Mouse (Mus musculus) lung, embryonic 14.5 days (tissue): ENCODE measurements around the gene Tmigd3. TPM values are rescaled to one million over a fixed set of nuclear protein-coding genes. Genes with fewer than 3 reads are reported as not detected.

Experiments
- ATAC-seq: fragments of 200-750 bp; cut with Nextera tagmentation; 2 replicates; pipeline ENCODE4 v1.8.0; 2017; ENCODE audit warnings: mild to moderate bottlenecking, moderate TSS enrichment, moderate library complexity; ENCODE audit not compliant: insufficient read depth
- DNase-seq: peaks from one replicate; pipeline ENCODE4 v3.0.0-alpha.2; 2015
- H3K27ac ChIP-seq: fragments of 300-500 bp; sonication (generic); 2 replicates; pipeline ENCODE4 v1.5.1; 2014; ENCODE audit warnings: low read depth, mild to moderate bottlenecking, moderate library complexity
- H3K27me3 ChIP-seq: fragments of 300-500 bp; sonication (generic); 2 replicates; pipeline ENCODE4 v1.6.1; 2014; ENCODE audit warnings: low read length, control low read depth; ENCODE audit not compliant: insufficient read depth
- H3K36me3 ChIP-seq: fragments of 300-500 bp; sonication (generic); 2 replicates; pipeline ENCODE4 v1.6.1; 2014; ENCODE audit warnings: control low read depth; ENCODE audit not compliant: insufficient read depth
- H3K4me1 ChIP-seq: fragments of 300-500 bp; sonication (generic); 2 replicates; pipeline ENCODE4 v1.6.1; 2014; ENCODE audit warnings: antibody characterized with exemption, control low read depth; ENCODE audit not compliant: insufficient read depth
- H3K4me2 ChIP-seq: fragments of 300-500 bp; sonication (generic); 2 replicates; pipeline ENCODE4 v1.6.1; 2014; ENCODE audit warnings: mild to moderate bottlenecking
- H3K4me3 ChIP-seq: fragments of 300-500 bp; sonication (generic); 2 replicates; pipeline ENCODE4 v1.5.1; 2014; ENCODE audit warnings: low read depth, low read length
- H3K9ac ChIP-seq: fragments of 300-500 bp; sonication (generic); 2 replicates; pipeline ENCODE4 v1.6.1; 2014
- H3K9me3 ChIP-seq: fragments of 300-500 bp; sonication (generic); 2 replicates; pipeline ENCODE4 v1.6.1; 2016; ENCODE audit warnings: low read depth, low read length, control low read depth
- CTCF ChIP-seq: IDR thresholded peaks from 2 replicates; pipeline ENCODE4 v1.5.1; 2016; ENCODE audit warnings: antibody characterized with exemption, low read depth
- WGBS: fragments of 180-500 bp; shearing (Covaris S2); extraction: QIAGEN DNeasy Blood & Tissue Kit; methylation state at CpG from one replicate; pipeline ENCODE4 v1.1.7; 2014; 5-methylcytosine and 5-hydroxymethylcytosine counted together
- polyA plus RNA-seq: library from polyadenylated mRNA; unstranded; fragments of >200 nt; fragmentation: Nextera tagmentation; extraction: Ambion mirVana; gene quantifications from 2 replicates; pipeline ENCODE4 v1.2.1, GENCODE M21; 2014

Tmigd3 gene
- polyA plus RNA-seq, 1 experiment from 2014 or later = 0.22 TPM

DNA sequence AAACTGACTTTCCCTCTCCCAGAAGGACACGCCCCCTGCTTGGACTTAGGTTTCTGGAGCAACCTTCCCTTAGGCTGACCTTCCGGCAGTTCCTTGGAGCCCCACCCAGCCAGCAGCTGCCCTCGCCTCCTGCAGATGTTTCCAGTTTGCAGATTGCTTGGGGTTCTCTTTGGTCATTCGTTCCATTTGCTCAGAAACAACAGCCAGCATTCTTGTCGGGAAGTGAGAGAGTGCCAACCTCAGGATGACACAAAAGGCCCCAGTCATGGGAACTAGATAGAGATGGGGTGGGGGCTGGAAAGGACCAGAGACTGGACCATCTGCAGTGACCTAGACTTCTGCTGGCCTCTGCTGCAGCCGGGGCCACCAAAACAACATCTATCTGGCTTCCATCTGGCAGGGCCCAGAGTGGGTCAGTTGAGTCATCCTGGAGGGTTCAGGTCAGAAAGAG, 23.3 kb downstream of the Tmigd3 start:
- Histone ChIP-seq H3K27ac (no peak overlapping the region), H3K27me3 (no peaks in the 10 kb centered on the region), H3K9ac (no peak overlapping the region), H3K4me1 (peaks cover 19% of the 10 kb centered on the region), H3K4me3 (no peak overlapping the region), H3K9me3 (no peaks in the 10 kb centered on the region), H3K36me3 (no peaks in the 10 kb centered on the region), H3K4me2 (no peak overlapping the region)
- TF ChIP-seq CTCF = no peak
- no peak for DNase-seq
- WGBS = 45% methylated on average over 6 of the region's 6 CpGs
- no peak for ATAC-seq

DNA sequence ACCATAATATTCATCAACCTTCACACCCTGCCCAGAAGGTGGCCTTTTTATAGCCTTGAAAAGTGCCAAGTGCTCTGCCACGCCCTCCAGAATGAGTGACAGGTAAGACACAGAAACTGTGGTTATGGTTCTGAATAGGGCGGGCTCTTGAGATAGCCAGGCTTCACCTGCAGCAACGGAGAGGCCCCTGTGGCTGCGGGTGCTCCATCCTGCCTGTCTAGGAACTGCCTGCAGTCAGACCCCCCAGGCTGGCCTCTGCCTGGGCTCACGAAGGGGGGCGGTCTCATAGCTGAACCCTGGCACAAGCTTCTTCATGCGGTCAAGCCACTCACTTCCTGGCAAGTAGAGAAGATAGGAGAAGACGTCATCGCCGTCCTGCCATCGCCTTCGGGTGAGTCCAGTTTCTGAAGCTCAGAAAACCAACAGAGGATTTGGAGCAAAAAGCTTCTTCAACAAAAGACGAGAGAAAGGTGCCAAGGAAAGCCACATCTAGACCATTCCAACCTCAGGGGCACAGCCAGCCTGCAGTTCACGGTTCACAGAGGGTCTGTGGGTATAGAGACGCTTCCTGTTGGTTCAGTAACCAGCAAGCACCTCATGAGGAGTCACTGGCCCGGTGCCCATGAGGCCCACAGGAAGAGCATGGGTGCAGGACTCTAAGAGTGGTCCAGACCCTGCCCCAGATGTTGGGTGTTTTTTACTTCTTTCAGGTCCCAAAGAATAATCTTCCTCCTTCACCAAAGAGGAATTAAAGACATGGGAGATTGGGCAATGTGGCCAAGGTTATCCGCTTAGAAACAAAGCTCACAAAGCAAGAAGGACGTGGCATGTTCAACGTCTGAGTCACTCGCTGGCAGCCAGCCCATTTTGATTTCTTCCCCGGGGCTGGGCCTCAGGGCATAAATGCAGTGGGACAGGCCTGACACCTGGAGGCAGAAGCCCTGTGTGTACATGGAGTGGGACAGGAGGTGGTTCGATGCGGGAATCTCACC, 24.2 kb downstream of the Tmigd3 start:
- peak; percentile 81 for TF ChIP-seq CTCF
- H3K9ac ChIP-seq = no peak overlapping the region; the same call in 1 of the 2 replicates
- H3K4me2 ChIP-seq = 0 out of 2 replicates have a peak overlapping the region, but pooled peaks have one; percentile 12
- peak overlapping the region; percentile 83 for H3K27ac ChIP-seq
- H3K27me3 ChIP-seq = no peaks in the 10 kb centered on the region
- 60% methylated on average over 23 of the region's 23 CpGs for WGBS
- no peaks in the 10 kb centered on the region for H3K9me3 ChIP-seq
- peak; percentile 65 for ATAC-seq
- H3K4me1 ChIP-seq = peaks cover 19% of the 10 kb centered on the region
- H3K36me3 ChIP-seq = no peaks in the 10 kb centered on the region
- peak; percentile 95 for DNase-seq
- H3K4me3 ChIP-seq = no peak overlapping the region

DNA sequence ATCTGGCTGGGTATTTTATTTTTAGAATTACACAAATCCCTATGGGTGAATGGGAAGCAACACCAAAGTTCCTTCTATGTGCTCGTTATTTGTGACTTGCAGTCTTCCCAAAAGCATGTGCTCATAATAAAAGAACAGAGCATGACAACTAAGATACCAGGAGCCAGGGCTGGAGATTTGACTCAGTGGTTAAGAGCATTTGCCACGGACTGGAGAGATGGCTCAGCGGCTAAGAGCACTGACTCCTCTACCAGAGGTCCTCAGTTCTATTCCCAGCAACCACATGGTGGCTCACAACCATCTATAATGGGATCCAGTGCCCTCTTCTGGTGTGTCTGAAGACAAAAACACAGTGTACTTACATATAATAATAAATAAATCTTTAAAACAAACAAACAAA, 26.1 kb downstream of the Tmigd3 start:
- Histone ChIP-seq H3K9ac (no peak overlapping the region), H3K27ac (no peak overlapping the region), H3K4me2 (no peak overlapping the region), H3K9me3 (no peaks in the 10 kb centered on the region), H3K27me3 (no peaks in the 10 kb centered on the region), H3K4me1 (peaks cover 19% of the 10 kb centered on the region), H3K36me3 (no peaks in the 10 kb centered on the region), H3K4me3 (no peak overlapping the region)
- DNase-seq = no peak
- 85% methylated on average over 3 of the region's 3 CpGs for WGBS
- TF ChIP-seq CTCF = no peak
- no peak for ATAC-seq

DNA sequence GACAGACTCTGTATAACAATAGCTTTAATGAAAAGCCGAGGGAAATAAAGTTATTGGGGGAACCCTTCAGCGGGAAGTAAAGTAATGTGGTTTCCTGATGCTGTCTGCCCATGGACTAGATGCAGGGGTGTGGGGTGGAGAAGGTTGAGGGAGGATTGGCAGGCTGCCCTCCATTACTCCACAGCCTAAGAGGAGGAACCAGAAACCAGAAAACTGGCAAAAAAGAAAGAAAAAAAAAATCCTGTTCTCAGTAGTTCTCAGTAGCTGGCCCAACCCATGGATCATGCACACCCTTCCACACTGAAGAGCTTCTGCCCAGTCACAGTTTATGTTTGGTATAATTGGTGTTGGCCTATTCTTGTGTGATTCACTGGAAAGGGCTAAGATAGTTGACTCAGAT, 27.6 kb downstream of the Tmigd3 start:
- peaks cover 16% of the 10 kb centered on the region for H3K4me1 ChIP-seq
- WGBS = 71% methylated on average over 2 of the region's 2 CpGs
- no peak for TF ChIP-seq CTCF
- no peak overlapping the region for H3K27ac ChIP-seq
- H3K9ac ChIP-seq = no peak overlapping the region
- H3K4me3 ChIP-seq = no peak overlapping the region
- H3K36me3 ChIP-seq = no peaks in the 10 kb centered on the region
- no peak for ATAC-seq
- no peak overlapping the region for H3K4me2 ChIP-seq
- peak; percentile 37 for DNase-seq
- H3K27me3 ChIP-seq = no peaks in the 10 kb centered on the region
- H3K9me3 ChIP-seq = no peaks in the 10 kb centered on the region

DNA sequence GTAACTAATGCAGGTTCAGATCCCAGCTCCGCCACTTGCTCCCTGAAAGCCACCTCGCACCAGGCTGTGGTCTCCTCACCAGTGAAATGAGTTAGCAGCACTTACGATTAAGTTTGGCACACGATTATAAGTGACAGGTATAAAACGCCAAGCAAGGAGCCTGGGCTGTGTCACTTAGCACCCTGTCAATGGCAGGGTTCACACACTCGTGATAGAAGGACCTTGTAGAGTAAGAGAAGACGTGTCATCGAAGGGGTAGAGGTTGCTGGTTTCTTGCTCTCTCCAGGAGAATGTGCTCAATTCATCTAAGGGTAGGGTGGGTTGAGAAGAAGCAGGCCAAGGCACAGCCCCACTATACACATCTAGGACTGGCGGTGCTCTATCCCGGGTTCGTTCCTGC, 28.2 kb downstream of the Tmigd3 start:
- ATAC-seq (no peak), DNase-seq (no peak)
- Histone ChIP-seq H3K9ac (no peak overlapping the region), H3K27me3 (no peaks in the 10 kb centered on the region), H3K27ac (no peak overlapping the region), H3K4me2 (no peak overlapping the region), H3K4me1 (peaks cover 16% of the 10 kb centered on the region), H3K4me3 (no peak overlapping the region), H3K9me3 (no peaks in the 10 kb centered on the region), H3K36me3 (no peaks in the 10 kb centered on the region)
- no peak for TF ChIP-seq CTCF
- WGBS = 72% methylated on average over 11 of the region's 11 CpGs

DNA sequence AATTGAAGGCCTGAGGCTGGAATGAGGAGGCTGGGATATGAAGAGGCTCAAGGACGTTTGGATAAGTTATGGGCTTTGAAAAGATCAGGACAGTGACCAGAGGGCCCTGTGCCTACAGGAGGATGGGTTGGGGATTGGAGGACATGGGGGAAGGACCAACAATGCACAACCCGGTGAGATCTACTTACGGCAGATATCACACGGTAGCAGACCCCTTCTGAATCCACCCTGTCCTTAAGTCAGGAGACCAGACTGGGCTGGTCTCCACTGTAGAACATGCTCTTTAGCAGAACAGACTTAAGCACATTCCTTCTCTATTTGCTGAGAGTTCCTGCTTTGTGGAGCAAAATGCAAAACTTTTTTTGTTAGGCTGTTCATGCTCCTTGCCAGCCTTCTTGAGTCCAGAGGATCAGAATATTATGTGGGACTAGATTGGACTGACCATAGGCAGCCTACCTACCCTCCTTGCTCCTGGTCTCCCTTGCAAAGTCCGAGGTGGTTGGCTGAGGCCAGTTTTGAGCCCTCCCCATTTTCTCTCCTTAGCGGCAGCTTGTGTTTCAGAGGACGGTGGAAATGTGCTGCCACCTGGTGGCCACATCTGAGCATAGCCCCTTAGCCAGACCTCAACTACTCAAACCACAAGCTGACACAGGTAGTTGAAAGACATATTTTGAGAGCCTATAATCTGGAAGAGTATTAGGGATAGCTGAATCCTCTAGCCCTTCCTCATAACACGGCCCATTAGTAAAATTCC, 28.9 kb downstream of the Tmigd3 start:
- Histone ChIP-seq H3K4me2 (no peak overlapping the region), H3K36me3 (no peaks in the 10 kb centered on the region), H3K4me3 (no peak overlapping the region), H3K27ac (no peak overlapping the region), H3K27me3 (no peaks in the 10 kb centered on the region), H3K9me3 (no peaks in the 10 kb centered on the region), H3K4me1 (peaks cover 9% of the 10 kb centered on the region), H3K9ac (no peak overlapping the region)
- DNase-seq = peak; percentile 93
- TF ChIP-seq CTCF = peak; percentile 95
- 33% methylated on average over 8 of the region's 8 CpGs for WGBS
- peak; percentile 77; the same call in 1 of the 2 replicates for ATAC-seq

DNA sequence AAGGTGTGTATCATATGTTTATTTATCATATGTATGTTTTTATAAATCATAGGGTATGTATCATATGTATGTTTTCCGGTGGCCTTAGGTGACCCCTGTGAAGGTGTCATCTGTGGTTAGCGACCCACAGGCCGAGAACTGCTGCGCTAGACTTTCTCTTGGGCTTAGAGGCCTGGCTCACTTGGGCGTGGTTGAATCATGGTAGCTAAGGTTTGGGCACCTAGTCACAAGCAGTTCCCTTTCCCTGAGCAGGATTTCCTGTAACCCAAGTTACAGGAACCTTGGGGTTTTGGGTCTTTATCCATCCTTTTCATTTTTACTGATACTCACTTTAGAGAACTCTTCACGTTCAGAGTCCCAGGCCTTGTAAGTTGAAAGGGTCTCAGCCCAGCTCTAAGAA, 29.6 kb downstream of the Tmigd3 start:
- no peak overlapping the region for H3K4me2 ChIP-seq
- no peak overlapping the region for H3K27ac ChIP-seq
- no peaks in the 10 kb centered on the region for H3K36me3 ChIP-seq
- ATAC-seq (no peak), DNase-seq (no peak)
- 73% methylated on average over 6 of the region's 6 CpGs for WGBS
- H3K4me3 ChIP-seq = no peak overlapping the region
- H3K27me3 ChIP-seq = no peaks in the 10 kb centered on the region
- H3K9me3 ChIP-seq = no peaks in the 10 kb centered on the region
- H3K9ac ChIP-seq = no peak overlapping the region
- no peak for TF ChIP-seq CTCF
- H3K4me1 ChIP-seq = peaks cover 2% of the 10 kb centered on the region; the same call in 1 of the 2 replicates
